Mouse (Mus musculus) ovary, postnatal 14 days (tissue): Measurements from ENCODE around the gene Srcin1.

ENCODE experiments used
- DNase-seq: peaks from one replicate; pipeline ENCODE4 v3.0.0; 2022; ENCODE audit warnings: low spot score

Srcin1 gene

DNA sequence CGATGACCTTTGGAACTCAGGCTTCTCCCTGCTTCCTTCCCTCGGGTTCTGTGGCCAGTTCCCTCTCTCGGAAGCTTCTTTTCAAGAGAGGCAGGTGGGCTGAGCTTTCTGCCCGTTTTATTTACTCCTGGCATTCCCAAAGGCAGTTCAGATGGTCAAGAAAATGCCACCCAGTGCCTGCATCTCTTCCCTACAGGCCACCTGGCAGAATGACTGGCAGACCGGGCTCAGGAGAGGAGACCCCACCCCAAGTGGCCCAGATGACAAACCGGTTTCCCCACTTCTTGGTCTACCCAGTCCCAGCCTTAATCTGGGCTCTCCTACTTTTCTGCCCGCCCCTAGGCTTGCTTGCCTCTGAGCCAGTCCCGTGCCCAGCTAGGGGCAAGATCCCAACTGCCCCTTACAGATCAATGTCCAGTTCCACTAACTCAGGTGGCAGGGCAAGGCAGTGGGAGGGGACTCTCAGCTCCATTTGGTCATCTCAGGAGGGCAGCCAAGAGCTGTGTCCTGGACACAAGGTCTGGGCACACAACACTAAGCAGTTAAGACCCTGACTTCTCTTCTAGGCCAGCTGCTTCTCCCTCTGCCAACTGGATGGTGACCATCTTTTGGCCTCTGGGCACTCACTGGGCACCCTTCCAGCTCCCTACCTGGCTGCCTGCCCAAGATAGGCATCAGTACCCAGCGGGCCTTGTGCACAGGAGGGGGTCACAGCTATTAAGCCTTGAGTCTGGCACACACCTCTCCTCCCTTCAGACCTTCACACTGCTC lies at the start of gene Srcin1:
Gene Srcin1, minus strand, starts transcription at position 51 of the 771 bp plus-strand sequence.
- peak; percentile 49 for DNase-seq

DNA sequence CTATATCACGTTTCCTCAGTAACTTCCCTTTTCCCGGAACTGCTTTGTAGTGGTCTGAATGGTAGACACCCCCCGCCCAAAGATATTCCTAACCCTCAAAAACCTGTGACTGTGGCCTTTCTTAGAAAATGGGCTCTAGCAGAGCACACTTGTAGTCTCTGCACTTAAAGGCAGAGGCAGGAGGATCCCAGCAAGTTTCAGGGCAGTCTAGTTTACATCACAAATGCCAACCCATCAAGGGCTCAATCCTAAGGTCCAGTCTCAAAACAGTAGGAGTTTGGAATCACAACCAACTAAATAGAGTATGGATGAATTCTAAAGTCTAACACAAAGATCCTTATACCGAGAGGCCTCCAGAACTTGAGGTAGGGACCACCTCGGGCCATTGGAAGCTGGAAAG lies 49.6 kb upstream of the Srcin1 start:
- no peak for DNase-seq

DNA sequence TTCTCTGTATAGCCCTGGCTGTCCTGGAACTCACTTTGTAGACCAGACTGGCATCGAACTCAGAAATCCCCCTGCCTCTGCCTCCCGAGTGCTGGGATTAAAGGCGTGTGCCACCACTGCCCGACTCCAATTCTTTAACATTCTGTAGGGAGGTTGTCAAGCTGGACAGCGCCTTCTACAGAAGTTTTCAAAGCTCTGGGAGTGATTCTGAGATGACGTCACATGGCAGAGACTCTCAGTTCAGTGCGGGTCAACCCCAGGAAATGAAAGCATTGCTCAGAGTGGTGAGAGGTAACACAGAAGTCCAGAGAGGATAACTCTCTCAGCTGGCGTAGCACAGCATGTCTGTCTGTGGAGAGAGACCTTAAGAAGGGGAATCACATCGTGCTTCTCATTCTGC lies 47.2 kb upstream of the Srcin1 start:
- DNase-seq, result no peak

DNA sequence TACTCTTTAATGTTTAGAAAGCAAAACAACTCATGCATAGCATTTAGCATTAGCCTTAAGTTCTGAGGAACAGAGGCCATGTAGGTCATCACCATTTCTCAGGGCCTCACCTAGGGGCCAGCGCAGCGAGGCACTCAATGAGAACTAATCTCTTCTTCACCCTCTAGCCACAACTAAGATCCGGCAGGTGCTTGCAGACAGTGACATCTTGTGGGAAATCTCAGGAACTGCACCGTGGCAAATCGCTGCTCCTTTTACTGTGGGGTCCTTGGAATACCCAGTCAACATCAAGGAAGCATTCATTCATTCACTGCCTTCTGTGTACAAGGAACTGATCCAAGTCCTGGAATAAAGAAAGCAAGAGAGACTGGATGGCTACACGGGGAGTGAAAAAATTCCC lies 46.5 kb upstream of the Srcin1 start:
- DNase-seq, result peak; percentile 71

DNA sequence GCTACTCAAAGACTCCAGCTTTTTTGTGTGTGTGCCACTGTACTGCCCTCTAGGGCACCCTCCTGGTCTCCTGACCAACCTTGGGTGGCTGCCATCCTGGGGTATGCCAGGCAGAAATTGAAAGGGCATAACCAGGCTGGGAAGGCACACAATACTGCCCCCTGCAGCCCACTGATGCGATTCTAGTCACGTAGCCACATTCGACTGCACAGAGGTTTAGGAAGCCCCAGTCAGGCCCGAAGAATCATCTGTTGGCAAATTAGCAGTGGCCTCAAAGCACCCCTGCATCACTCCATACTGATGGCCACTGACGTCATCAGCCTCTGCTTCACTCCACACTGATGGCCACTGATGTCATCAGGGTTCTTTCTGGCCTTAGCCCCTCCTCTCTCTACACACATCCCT lies 43.4 kb upstream of the Srcin1 start:
- DNase-seq, result peak; percentile 59

DNA sequence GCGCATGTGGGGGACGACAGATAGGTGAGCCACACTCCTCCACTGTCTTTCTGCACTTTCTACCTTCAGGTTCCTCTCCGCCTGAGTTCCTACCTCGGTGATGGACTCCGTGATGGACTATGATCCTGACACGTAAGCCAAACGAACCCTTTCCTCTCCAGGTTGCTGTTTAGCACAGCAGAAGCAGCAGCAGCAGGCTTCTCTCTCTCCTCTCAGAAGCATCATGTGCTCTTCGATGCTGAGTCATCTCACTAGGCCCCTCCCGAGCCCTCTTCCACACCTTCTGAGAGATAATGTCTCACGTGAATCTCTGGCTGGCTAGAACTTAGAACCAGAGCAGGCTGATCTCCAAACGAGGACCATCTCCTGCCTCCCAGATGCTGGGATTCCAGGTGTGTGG lies 42.4 kb upstream of the Srcin1 start:
- no peak for DNase-seq

DNA sequence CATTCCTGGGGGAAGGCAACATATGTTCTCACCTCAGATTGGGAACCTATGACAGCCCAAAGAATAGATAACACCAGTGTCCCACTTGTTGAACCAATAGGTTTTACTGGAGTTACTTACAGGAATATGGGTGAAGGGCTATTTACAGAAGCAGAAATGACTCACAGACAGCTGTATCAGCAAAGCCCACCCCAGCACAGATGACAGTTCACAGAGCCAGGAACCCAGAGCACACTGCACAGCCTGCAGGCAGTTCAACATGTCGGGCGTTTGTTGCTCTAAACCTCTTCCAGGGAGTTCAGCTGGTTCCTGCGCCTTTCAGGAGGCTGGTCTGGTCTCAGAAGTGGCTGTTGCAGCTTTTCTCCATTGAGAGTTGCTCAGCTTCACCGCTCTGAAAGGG lies 39.3 kb upstream of the Srcin1 start:
- no peak for DNase-seq

DNA sequence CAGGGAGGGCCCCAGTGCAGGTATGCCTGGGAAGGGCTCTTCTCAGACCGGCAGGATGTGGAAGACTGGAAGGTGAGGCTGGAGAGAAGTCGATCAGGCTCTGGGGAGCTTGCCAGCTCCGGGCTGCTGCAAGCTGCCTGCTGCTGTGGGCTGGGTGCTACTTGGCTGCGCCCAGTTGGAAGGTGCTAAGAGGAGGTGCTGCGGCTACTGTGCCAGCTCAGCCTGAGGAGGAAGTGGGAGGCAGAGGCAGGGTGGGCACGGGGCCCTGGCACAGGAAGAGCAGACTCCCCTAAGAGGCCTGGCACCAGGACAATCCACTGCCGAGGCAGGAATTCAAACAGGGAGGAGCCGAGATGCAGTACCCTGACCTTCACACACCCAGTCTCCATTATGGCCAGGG lies 35.1 kb upstream of the Srcin1 start:
- peak; percentile 11 for DNase-seq

DNA sequence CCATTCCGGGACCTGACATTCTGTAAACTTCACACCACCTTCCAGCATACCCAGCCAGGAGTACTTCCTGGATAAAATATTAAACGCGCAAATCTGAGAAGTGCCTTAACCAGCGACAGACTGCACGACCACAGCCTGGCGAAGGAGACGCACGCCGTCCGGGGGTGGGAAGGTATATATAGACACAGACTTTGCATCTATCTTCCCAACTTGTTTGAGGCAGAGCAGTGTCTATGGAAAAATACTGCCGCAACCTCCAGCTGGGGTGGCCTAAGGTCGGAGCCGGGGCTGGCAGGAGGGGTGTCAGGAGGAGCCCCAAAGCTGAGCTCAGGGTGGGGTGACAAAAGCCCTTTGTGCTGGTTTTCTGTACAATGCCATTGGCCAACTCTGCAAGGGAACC lies 33.8 kb upstream of the Srcin1 start:
- DNase-seq, result no peak

DNA sequence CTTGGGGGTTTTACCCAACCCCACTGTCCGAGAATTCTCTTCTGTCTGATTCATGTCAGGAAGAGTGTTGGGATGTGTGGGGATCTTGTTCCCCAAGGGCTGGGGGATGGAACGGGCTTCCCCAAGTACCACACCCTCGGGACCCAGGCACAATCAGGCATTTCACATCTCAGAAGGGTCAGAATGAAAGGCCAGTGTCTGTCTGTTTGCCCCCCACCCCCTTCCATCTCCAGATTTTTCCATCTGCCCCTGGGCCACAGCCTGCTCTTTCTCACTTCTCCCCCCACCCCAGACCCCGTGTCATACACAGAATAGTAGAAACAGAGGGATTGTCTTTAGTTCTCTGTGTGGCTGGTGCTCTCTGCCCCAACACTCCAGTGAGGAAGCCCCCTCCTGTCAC lies 32.9 kb upstream of the Srcin1 start:
- DNase-seq, result no peak

DNA sequence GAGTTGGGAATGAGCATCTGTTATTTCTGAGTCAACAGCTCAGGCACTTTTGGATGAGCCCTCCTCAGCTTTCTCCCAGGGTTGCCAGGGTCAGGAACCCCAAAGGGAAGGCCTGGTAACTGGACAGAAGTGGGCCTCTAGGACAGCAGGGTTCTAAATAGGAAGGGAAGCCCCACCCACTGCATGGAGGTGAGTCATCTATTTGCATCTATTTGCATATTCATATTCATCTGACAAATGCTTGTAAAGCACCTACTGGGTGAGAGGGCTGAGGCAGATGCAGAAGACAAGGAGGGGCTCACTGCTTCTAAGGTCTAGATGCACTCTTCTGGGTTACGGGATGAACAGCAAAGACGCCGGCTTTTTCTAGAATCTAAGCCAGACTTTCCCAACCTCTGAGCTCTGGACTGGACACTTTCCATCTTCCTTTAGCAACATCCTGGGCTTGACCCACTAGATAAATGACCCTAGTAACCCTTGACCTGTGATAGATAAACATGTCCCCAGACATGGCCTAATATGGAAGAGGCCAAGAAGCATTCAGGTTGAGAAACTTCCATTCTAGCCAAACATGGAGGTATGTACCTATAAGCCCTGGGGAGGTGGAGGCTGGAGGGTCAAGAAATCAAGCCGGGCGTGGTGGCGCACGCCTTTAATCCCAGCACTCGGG lies 31.2 kb upstream of the Srcin1 start:
- DNase-seq, result no peak

DNA sequence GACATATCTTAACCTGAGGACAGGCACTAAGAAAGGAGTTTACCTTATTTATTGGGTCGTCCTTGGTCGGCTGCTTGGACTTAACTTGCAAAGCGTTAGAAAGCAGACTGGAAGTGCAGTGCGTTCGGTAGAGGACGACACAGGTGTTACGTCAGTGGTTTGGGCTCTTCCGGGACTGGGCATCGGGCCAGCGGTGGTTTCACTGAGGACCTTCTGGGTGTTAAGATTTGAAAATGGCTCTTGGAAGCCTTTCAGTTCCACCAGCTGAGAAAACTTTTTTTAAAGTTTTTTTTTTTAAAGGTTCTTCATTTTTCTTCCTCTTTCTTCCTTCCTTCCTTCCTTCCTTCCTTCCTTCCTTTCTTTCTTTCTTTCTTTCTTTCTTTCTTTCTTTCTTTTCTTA lies 27.9 kb upstream of the Srcin1 start:
- peak; percentile 28 for DNase-seq

DNA sequence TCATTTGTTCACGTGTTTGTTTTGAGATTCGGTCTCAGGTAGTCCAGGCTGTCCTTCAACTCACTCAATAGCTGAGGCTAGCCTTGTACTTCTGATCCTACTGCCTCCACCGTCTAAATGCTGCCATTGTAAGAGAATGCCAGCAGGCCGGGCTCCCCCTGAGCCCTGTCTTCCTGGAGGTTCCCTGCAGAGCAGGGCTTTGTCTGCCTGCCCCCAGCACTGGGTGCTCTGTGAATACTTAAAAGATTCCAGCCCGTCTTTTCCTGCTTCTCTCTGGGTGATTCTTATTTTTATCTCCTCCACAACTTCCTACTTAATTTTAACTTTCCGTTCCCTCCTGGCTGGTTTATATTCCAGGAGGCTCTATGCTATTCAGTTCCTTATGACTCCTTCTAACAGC lies 26.2 kb upstream of the Srcin1 start:
- DNase-seq, result no peak

DNA sequence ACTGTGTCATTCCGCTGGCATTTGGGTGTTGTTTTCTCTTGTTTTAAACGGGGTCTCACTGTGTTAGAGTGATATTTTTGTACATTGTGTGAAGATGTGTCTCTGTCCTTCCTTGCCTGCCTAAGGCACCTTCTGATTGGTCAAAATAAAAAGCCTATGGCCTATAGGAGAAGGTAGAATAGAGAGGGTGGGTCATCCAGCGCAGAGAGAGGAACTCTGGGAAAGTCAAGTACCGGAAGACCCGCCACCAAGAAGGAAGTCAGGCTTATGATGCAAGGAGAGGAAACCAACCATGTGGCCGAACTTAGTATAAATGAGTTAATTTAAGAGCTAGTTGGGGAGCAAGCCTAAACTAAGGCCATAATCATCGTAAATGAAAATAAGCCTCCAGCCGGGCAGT lies 23.1 kb upstream of the Srcin1 start:
- no peak for DNase-seq

DNA sequence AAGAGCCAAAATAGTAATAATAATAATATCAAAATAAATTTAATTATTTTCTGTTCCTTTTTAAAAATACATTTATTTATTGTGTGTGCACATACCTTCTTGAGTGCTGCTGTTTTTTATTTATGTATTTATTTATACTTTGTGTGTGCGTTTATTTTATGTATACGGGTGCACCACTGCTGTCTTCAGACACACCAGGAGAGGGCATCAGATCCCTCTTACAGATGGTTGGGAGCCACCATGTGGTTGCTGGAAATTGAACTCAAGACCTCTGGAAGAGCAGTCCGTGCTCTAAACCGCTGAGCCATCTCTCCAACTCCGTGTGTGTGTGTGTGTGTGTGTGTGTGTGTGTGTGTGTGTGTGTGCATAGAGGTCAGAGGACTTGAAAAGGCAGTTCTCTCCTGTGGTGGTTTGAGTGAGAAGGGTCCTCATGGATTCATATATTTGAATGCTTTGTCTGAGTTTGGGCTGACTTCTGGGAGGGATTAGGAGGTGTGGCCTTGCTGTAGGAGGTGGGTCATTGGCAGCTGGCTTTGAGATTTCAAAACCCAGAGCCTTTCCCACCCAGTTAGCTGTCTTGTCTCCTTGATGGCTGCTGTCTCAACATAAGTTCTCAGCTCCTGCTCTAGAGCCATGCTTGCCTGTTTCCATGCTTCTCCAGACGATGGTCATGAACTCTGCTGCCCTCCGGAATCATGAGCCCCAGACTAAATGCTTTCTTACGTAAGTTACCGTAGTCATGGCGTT lies 22.1 kb upstream of the Srcin1 start:
- no peak for DNase-seq

DNA sequence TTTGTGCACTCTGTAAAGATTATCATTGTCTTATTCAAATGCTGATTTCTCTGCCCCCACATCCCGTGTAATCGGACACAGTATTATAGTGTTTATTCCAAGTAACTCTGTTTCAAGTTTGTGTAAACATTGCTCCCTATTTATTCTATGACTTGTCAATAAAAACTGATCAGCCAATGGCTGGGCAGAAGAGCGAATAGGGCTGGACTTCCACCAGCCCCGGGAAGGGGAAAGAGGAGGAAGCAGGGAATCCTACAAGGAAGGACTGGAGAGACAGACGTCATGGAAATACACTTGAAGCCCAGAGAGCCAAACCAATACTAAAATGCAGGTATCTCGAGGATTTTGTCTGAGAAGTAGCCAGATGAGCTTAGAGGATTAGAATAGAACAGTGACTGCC lies 18.1 kb upstream of the Srcin1 start:
- DNase-seq, result no peak

DNA sequence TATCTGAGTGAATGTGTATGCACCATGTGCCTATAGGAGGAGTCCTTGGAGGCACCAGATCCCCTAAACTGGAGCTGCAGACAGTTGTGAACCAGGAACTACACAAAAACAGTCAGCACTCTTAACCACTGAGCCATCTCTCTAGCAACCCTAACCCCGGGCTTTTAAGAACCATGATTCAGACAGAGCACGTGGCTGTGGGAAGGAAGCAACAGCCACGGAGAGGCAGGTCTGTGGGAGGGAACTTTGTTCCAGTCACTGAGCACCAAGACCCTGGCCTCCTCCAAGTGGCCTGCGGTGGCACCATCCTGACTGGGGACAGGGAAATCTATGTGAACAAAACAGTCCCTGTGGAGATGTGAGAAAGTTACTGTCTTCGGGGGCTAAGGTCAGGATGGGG lies 15.9 kb upstream of the Srcin1 start:
- DNase-seq, result no peak

DNA sequence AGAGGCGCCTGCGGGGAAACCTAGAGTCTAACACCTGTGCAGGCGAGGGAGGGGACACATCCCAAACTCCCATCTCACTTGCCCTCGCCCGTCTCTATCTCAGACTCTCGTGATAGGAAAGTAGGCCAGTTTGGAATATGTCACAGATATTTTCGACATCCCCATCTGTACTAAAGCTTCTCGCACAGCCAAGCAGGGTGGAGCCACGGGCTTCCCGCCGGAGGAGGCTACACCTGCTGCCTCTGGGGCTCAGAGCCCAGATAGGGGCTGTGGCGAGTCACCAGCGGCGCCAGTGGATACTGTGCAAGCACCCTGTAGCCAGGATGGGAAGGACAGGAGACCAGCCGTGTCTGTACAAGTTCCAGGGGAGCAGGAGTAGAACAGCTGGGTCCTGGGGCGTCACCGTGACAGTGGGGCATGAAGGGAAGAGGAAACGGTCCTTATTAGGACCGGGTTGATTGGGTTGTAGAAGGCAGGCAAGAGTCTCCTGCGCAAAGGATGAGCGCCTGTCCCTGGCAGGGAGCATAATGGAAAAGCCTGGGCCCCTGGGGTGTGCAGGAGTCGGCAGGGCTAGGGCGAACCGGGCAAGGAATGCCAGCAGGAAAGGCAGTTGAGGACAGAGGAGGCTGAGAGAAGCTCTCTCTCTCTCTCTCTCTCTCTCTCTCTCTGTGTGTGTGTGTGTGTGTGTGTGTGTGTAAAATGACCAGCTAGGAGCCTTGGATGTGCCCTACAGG lies 14.4 kb upstream of the Srcin1 start:
- DNase-seq, result no peak

DNA sequence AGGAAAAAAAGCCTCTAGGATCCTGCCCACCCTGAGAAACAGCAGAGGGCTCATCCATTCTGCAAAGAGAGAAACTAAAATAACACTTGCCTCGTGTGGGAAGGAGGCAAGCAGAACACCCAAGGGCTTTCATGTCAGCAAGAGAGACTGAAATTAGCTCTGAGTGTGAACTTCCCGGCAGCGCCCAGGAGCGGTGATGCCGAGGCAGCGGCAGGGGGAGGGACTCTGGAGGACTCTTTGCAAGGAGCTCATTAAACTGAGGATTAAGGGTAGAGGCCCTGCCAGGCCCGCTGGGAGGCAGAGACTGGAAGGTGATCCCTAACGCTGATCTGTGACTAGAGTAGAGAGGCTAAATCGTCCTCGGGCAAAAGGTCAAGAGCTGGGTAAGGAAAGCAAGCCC lies 13.2 kb upstream of the Srcin1 start:
- no peak for DNase-seq

DNA sequence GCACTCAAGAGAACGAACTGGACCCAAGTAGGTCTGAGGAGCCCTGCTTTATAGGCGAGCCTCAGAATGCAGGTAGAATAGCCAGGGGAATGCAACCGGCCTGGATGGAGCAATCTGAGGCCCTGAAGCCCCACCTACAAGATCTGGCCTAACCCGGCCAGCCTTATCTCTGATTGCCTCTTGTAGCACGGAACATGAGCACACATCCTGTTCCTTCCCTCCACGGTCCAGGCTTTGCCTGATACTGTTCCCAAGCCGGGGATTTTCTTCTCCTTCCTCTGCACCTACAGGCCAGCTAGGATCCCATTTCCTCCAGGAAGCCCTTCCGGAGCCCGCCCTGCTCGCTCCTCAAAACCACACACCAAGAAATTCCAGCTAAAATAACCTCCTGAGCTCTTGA lies 9.9 kb upstream of the Srcin1 start:
- no peak for DNase-seq

DNA sequence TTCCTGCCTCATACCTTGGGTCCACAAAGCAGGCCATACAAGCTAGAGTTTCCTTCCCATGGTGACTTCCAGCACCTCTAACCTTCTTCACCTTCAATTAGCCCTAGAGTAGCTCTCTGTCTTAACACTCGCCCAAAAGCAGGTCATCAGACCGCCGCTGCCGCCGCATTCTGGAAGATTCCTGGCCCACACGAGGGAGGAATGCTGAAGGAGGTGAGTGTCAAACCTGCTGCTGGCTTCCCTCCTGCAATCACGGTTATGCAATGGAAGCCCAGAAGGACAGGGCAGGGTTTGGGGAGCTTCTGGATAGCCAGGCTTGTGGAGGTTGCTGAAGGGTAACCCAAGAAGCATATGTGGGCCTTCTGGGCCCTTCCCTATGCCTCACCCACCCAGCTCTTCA lies 8.5 kb upstream of the Srcin1 start:
- no peak for DNase-seq

DNA sequence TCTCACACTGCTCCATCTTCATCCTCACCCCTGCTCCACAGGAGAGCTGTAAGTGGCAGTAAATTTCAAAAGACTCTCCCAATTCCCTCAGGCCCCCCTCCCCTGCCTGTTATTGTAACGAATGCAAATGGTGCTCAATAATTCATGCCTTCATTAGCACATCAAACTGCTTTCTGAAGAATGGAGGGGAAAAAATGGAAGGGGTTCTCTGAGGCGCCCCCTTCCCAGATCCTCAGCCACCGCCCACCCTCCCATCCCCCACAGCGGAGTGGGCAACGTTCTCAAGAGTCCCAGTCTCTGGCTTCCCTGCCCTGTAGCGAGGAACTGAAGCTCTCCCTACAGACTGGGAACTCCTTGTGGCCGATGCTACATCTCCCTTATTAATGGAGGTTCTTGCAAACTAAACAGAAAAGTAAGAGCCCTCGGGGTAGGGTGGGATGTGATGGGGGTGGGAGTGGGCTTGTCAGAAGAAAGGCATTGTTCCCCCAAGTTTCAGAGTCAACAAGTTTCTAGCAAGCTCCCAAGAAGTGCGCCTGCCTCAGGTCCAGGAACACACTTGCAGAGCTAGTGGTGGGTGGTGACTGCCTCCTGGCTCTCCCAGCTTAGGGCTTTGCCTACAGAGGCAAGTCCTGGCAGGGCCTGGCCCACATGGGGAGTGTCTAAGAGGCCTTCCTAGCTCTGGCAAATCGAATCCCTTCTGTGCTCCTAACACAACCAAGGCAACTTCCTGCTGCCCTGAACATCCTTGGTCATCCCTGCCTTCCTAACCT lies 3.3 kb upstream of the Srcin1 start:
- DNase-seq, result no peak
